Mouse (Mus musculus): Measurements from ENCODE around the gene Tedc1.

DNA sequence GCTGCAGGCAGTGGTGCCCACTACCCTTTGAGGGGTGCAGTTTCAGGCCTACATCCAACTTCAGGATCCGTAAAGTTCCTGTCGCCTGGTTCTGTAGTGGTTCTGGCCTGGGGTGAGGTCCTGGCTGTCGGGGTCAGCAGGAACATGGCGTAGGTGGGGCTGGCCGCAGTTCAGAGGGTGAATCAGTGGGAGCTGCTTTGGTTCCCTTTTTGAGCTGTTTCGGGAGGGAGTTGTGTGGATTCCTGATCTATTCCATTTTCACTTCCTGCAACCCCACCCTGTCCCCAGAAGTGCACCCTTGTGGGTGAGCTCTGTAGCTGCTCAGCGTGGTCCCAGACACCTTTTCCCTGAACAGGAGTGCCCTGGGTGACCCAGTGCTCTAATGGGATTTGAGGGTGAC, 2.2 kb upstream of the Tedc1 start:
- TF ChIP-seq CTCF (IDR thresholded peaks at IDR 0.05): no peak
- TF ChIP-seq EP300 (IDR thresholded peaks at IDR 0.05; ENCODE audit: insufficient read depth, low read depth, low read length): no peak

All from heart, adult 2 months (tissue).